Mouse (Mus musculus) liver, adult 2 months (tissue): ENCODE data around the gene Polr2j. TPM values are rescaled to one million over a fixed set of nuclear protein-coding genes. Genes with fewer than 3 reads are reported as not detected.

Experiments
- DNase-seq: peaks from one replicate; pipeline ENCODE4 v3.0.0-alpha.2; 2011; ENCODE audit warnings: low read depth, low spot score; ENCODE audit errors: extremely low read depth
- H3K27ac ChIP-seq: fragments of 200-500 bp; replicated peaks from 2 replicates; pipeline ENCODE4 v1.5.1; 2012; ENCODE audit warnings: low read depth, mild to moderate bottlenecking, control low read depth, inconsistent platforms, low read length; ENCODE audit not compliant: insufficient read depth
- H3K27me3 ChIP-seq: fragments of 200-500 bp; 2 replicates; pipeline ENCODE4 v1.6.1; 2012; ENCODE audit warnings: mild to moderate bottlenecking, moderate library complexity, low read length, inconsistent platforms; ENCODE audit not compliant: control insufficient read depth, insufficient read depth
- H3K36me3 ChIP-seq: fragments of 200-500 bp; 2 replicates; pipeline ENCODE4 v1.6.1; 2012; ENCODE audit warnings: low read length, inconsistent platforms; ENCODE audit not compliant: control insufficient read depth, insufficient read depth
- H3K4me1 ChIP-seq: fragments of 200-500 bp; 2 replicates; pipeline ENCODE4 v1.6.1; 2011; ENCODE audit warnings: low read length; ENCODE audit not compliant: control insufficient read depth, insufficient read depth
- H3K4me3 ChIP-seq: fragments of 200-500 bp; 2 replicates; pipeline ENCODE4 v1.5.1; 2011; ENCODE audit warnings: low read depth, mild to moderate bottlenecking, control low read depth, low read length, moderate library complexity; ENCODE audit not compliant: insufficient read depth
- H3K79me2 ChIP-seq: fragments of 200-500 bp; 2 replicates; pipeline ENCODE4 v1.6.1; 2012; ENCODE audit warnings: inconsistent platforms, mild to moderate bottlenecking, low read length, moderate library complexity; ENCODE audit not compliant: control insufficient read depth, insufficient read depth
- H3K9ac ChIP-seq: fragments of 200-500 bp; 2 replicates; pipeline ENCODE4 v1.6.1; 2012; ENCODE audit warnings: low read depth, mild to moderate bottlenecking, control low read depth, inconsistent platforms, low read length
- CTCF ChIP-seq: fragments of 200-500 bp; IDR thresholded peaks from 2 replicates; pipeline ENCODE4 v1.5.1; 2011; ENCODE audit warnings: low read depth, low read length, control low read depth
- POLR2A ChIP-seq: fragments of 200-500 bp; IDR thresholded peaks from 2 replicates; pipeline ENCODE4 v1.6.1; 2011; ENCODE audit warnings: low read length, control low read depth; ENCODE audit not compliant: insufficient read depth; ENCODE audit errors: extremely low read depth
- WGBS: fragments of 180-500 bp; shearing (Covaris S2); methylation state at CpG from one replicate; pipeline ENCODE4 v1.1.7; 2018; 5-methylcytosine and 5-hydroxymethylcytosine counted together
- polyA plus RNA-seq: library from polyadenylated mRNA; depleted of rRNA; stranded (reverse); fragments of >200 nt; gene quantifications from 2 replicates; pipeline ENCODE4 v1.2.3, GENCODE M21; 2012
- total RNA-seq: library from RNA; depleted of rRNA; stranded (reverse); fragments of >200 nt; gene quantifications from 2 replicates; pipeline ENCODE4 v1.2.3, GENCODE M21; 2014

The Polr2j gene
- total and polyA plus RNA-seq, 2 experiments: 36.1 to 46.1 TPM

DNA sequence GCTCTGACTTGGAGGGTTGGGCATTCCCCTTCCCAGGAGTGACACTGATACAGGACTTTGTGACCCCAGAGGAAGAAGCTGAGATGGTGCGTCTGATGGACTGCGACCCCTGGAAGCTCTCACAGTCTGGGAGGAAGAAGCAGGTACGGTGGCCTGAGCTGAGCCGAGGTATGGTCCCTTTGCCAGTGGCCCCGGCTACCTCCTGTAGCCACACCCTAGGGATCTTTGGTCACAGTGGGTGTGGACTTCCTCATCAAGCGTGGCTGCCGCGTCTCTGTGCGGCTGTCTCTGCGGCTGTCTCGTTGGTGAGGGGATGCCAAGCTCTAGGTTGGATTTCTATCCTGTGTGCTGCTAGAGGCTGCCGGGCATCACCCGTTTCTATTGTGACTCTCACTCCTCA lies 23.0 kb downstream of the Polr2j start:
- Histone ChIP-seq H3K4me1 (peaks cover 6% of the 10 kb centered on the region; the same call in 1 of the 2 replicates), H3K27ac (no peak overlapping the region), H3K36me3 (peaks cover 5% of the 10 kb centered on the region; the same call in 1 of the 2 replicates), H3K79me2 (no peaks in the 10 kb centered on the region), H3K4me3 (no peak overlapping the region), H3K9ac (no peak overlapping the region), H3K27me3 (no peaks in the 10 kb centered on the region)
- 91% methylated on average over 13 of the region's 13 CpGs for WGBS
- TF ChIP-seq CTCF (no peak), POLR2A (no peak)
- no peak for DNase-seq

DNA sequence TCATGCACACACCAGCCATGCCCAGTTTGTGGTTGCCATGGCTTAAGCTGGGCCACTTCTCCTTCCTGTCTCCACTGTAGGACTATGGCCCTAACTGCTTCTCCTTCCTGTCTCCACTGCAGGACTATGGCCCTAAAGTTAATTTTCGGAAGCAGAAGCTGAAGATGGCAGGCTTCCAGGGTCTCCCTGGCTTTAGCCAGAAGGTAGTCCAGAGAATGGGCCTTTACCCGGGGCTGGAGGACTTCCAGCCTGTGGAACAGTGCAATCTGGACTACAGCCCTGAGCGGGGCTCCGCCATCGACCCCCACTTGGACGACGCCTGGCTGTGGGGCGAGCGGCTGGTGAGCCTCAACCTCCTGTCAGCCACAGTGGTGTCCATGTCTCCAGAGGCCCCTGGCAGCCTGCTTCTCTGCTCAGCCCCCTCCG lies 23.6 kb downstream of the Polr2j start:
- no peak for TF ChIP-seq CTCF
- TF ChIP-seq POLR2A: no peak
- H3K4me3 ChIP-seq: no peak overlapping the region
- 88% methylated on average over 10 of the region's 10 CpGs for WGBS
- no peaks in the 10 kb centered on the region for H3K79me2 ChIP-seq
- no peaks in the 10 kb centered on the region for H3K27me3 ChIP-seq
- peaks cover 5% of the 10 kb centered on the region; the same call in 1 of the 2 replicates for H3K36me3 ChIP-seq
- H3K27ac ChIP-seq: no peak overlapping the region
- no peak overlapping the region for H3K9ac ChIP-seq
- peak; percentile 23 for DNase-seq
- H3K4me1 ChIP-seq: peaks cover 3% of the 10 kb centered on the region; the same call in 1 of the 2 replicates

DNA sequence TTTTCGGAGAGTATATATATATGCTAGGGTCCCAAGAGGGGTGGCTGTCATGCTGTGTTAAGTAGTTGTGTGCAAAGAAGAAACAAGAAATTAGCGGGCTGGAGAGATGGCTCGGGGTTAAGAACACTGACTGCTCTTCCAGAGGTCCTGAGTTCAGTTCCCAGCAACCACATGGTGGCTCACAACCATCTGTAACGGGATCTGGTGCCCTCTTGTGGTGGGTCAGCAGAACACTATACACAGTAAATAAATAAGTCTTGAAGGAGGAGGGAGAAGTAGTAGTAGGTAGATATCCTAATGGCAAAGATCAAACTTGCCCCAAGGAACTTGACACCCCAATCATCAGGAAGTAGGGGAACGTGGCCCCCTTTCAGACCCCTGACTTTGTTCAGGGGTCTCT lies 26.3 kb downstream of the Polr2j start:
- no peak overlapping the region for H3K27ac ChIP-seq
- no peak overlapping the region for H3K9ac ChIP-seq
- no peaks in the 10 kb centered on the region for H3K4me1 ChIP-seq
- H3K4me3 ChIP-seq: no peak overlapping the region
- H3K36me3 ChIP-seq: peaks cover 5% of the 10 kb centered on the region; the same call in 1 of the 2 replicates
- no peaks in the 10 kb centered on the region for H3K27me3 ChIP-seq
- 86% methylated on average over 5 of the region's 5 CpGs for WGBS
- TF ChIP-seq POLR2A (no peak), CTCF (peak; percentile 20; the same call in 1 of the 2 replicates)
- no peak for DNase-seq
- no peaks in the 10 kb centered on the region for H3K79me2 ChIP-seq

DNA sequence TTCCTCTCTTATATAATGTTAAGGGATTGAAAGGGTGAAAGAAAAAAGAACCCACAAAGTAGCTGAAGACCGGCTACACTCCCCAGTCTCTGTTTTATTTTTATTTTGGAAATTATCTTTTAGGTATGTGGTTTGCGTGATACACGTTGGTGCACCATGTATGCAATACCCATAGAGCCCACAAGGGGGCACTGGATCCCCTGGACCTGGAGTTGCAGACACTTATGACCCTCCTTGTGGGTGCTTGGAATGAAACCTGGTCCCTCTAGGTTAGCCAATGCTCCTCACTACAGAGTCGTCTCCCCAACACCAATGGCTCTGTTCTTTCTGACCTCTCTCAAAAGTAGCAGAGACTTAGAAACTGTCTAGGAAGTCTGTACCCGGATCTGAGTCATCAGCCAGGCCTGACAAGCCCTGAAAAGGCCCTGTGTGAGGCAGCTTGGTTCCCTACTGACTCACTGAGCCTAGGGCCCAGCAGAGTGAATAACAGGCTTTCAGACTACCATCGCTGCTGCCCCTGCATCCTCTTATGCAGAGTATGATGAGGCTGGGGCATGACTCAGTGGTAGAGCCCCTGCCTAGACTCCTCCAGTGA lies 26.8 kb downstream of the Polr2j start:
- H3K27me3 ChIP-seq: no peaks in the 10 kb centered on the region
- no peaks in the 10 kb centered on the region for H3K4me1 ChIP-seq
- H3K27ac ChIP-seq: no peak overlapping the region
- TF ChIP-seq POLR2A: no peak
- TF ChIP-seq CTCF: peak; percentile 50; the same call in 1 of the 2 replicates
- 92% methylated on average over 6 of the region's 6 CpGs for WGBS
- H3K4me3 ChIP-seq: no peak overlapping the region
- no peaks in the 10 kb centered on the region for H3K79me2 ChIP-seq
- DNase-seq: no peak
- H3K36me3 ChIP-seq: peaks cover 5% of the 10 kb centered on the region; the same call in 1 of the 2 replicates
- H3K9ac ChIP-seq: no peak overlapping the region

DNA sequence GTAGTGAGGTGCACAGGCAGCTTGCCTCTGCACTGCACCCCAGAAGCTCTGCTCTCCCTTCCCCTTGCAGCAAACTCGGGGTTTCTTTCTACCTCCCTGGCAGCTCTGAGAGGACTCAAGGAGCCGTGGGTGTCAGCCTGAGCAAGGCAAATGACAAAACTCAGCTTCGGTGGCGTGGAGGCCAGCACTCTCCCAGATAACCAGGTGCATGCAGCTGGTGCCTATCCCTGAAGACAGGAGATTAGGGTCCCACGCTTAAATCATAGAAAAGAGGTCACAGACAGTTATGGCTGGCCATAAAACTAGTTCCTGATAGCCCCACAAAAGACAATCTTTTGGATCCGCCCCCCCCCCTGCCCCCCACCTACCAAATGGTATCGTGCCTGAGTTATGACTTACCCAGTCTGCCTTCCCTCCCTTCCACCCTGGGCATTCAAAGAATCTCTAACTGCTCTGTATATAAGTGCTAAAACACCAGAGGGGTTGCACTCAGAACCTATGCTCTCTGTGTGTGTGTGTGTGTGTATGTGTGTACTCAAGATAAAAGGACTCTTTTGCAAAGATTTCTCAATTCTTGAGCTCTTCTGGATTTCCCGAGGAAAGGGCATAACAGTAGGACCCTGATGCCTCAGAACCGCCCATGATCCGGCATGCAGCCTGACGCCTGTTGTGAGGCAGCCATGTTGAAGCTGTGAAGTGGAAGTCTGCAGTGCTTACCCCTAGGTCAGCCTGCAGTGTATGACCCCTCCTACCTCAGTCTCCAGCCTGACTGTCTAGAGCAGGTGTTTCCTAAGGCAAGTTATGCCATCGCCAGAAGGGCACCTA lies 28.4 kb downstream of the Polr2j start:
- TF ChIP-seq CTCF (no peak), POLR2A (no peak)
- DNase-seq: no peak
- H3K36me3 ChIP-seq: peaks cover 5% of the 10 kb centered on the region; the same call in 1 of the 2 replicates
- no peak overlapping the region for H3K27ac ChIP-seq
- no peaks in the 10 kb centered on the region for H3K27me3 ChIP-seq
- 68% methylated on average over 12 of the region's 12 CpGs for WGBS
- H3K4me3 ChIP-seq: no peak overlapping the region
- H3K79me2 ChIP-seq: no peaks in the 10 kb centered on the region
- no peak overlapping the region for H3K9ac ChIP-seq
- no peaks in the 10 kb centered on the region for H3K4me1 ChIP-seq

DNA sequence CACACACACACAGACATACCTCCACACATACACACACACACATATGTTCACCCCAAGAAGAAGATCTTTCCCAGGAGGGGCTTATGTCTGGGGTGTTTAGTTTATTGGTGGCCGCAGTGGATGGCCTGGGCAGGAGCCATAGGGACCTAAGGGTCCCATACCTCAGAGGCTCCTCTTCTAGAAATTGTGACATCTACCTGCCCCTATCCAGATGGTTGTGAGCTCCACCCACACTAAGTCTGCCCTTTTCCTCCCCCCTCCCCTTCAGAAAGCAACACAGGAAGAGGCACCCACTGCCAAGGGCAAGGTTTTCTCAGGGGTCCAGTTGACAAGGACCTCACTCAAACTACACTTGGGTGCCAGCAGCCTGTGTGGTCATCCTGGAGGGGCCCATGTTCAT lies 30.5 kb downstream of the Polr2j start:
- 100% methylated on average over 1 of the region's 1 CpGs for WGBS
- H3K4me1 ChIP-seq: no peaks in the 10 kb centered on the region

More for the DNA sequence above, 30.5 kb downstream of the Polr2j start:
- no peak for TF ChIP-seq POLR2A
- TF ChIP-seq CTCF: no peak
- no peak overlapping the region for H3K9ac ChIP-seq
- no peak for DNase-seq
- H3K79me2 ChIP-seq: no peaks in the 10 kb centered on the region
- no peak overlapping the region for H3K27ac ChIP-seq
- H3K27me3 ChIP-seq: no peaks in the 10 kb centered on the region
- no peaks in the 10 kb centered on the region for H3K36me3 ChIP-seq
- H3K4me3 ChIP-seq: no peak overlapping the region
